Mouse (Mus musculus) embryonic facial prominence, embryonic 11.5 days (tissue): ENCODE results near the gene Phkg2. TPM values are rescaled to one million over a fixed set of nuclear protein-coding genes. Genes with fewer than 3 reads are reported as not detected.

ENCODE experiments used
- ATAC-seq: fragments of 200-750 bp; cut with Nextera tagmentation; replicated peaks from 2 replicates; pipeline ENCODE4 v1.8.0; 2017; ENCODE audit warnings: low read depth; ENCODE audit not compliant: insufficient number of reproducible peaks, low FRiP score, low TSS enrichment
- DNase-seq: peaks from one replicate; pipeline ENCODE4 v3.0.0-alpha.2; 2015; ENCODE audit warnings: low spot score
- H3K27ac ChIP-seq: fragments of 300-500 bp; sonication (generic); replicated peaks from 2 replicates; pipeline ENCODE4 v1.5.1; 2014; ENCODE audit warnings: mild to moderate bottlenecking, low read depth, low read length, control low read depth
- H3K27me3 ChIP-seq: fragments of 300-500 bp; sonication (generic); 2 replicates; pipeline ENCODE4 v1.6.1; 2014; ENCODE audit warnings: mild to moderate bottlenecking, low read length, moderate library complexity, mixed read lengths; ENCODE audit not compliant: control insufficient read depth, insufficient read depth
- H3K36me3 ChIP-seq: fragments of 300-500 bp; sonication (generic); replicated peaks from 2 replicates; pipeline ENCODE4 v1.6.1; 2014; ENCODE audit warnings: low read depth, mild to moderate bottlenecking, low read length, moderate library complexity, mixed read lengths; ENCODE audit not compliant: control insufficient read depth, insufficient read depth
- H3K4me1 ChIP-seq: fragments of 300-500 bp; sonication (generic); 2 replicates; pipeline ENCODE4 v1.6.1; 2014; ENCODE audit warnings: low read length, mixed read lengths; ENCODE audit not compliant: control insufficient read depth, insufficient read depth
- H3K4me2 ChIP-seq: fragments of 300-500 bp; sonication (generic); 2 replicates; pipeline ENCODE4 v1.6.1; 2014; ENCODE audit warnings: low read depth, mild to moderate bottlenecking, control low read depth, low read length, moderate library complexity
- H3K4me3 ChIP-seq: fragments of 300-500 bp; sonication (generic); 2 replicates; pipeline ENCODE4 v1.5.1; 2014; ENCODE audit warnings: low read depth, low read length, control low read depth
- H3K9ac ChIP-seq: fragments of 300-500 bp; sonication (generic); replicated peaks from 2 replicates; pipeline ENCODE4 v1.6.1; 2014; ENCODE audit warnings: mild to moderate bottlenecking, control low read depth, low read length
- H3K9me3 ChIP-seq: fragments of 300-500 bp; sonication (generic); replicated peaks from 2 replicates; pipeline ENCODE4 v1.6.1; 2016; ENCODE audit warnings: mild to moderate bottlenecking, low read length, inconsistent platforms, mixed read lengths; ENCODE audit not compliant: control insufficient read depth
- WGBS: fragments of 180-500 bp; shearing (Covaris S2); extraction: QIAGEN DNeasy Blood & Tissue Kit; methylation state at CpG from one replicate; pipeline ENCODE4 v1.1.7; 2014; 5-methylcytosine and 5-hydroxymethylcytosine counted together
- polyA plus RNA-seq: library from polyadenylated mRNA; unstranded; fragments of >200 nt; fragmentation: Nextera tagmentation; extraction: Ambion mirVana; gene quantifications from 2 replicates; pipeline ENCODE4 v1.2.1, GENCODE M21; 2014

Gene Phkg2
- polyA plus RNA-seq, 1 experiment from 2014 or later = 45.8 TPM

GRCm38 (mm10) chr7:127573503-127574008, 416 bp downstream of the Phkg2 start:
- Histone ChIP-seq H3K27ac (peak overlapping the region; percentile 29; the same call in 1 of the 2 replicates), H3K9ac (peak overlapping the region; percentile 77), H3K4me3 (peak overlapping the region; percentile 78), H3K36me3 (peaks cover 5% of the 10 kb centered on the region; the same call in 1 of the 2 replicates), H3K4me1 (0 out of 2 replicates have a peak, but pooled peaks cover 2% of the 10 kb centered on the region), H3K4me2 (peak overlapping the region; percentile 91), H3K27me3 (no peaks in the 10 kb centered on the region), H3K9me3 (no peaks in the 10 kb centered on the region)
- ATAC-seq (0 out of 2 replicates have a peak, but pooled peaks have one; percentile 1), DNase-seq (no peak)
- under 1% methylated on average over 25 of the region's 28 CpGs for WGBS

- DNase-seq (no peak), ATAC-seq (no peak)
- 0 out of 2 replicates have a peak, but pooled peaks cover 2% of the 10 kb centered on the region for H3K4me1 ChIP-seq
- no peak overlapping the region for H3K27ac ChIP-seq
- H3K36me3 ChIP-seq = peaks cover 5% of the 10 kb centered on the region; the same call in 1 of the 2 replicates
- H3K9ac ChIP-seq = peak overlapping the region; percentile 77
- H3K27me3 ChIP-seq = no peaks in the 10 kb centered on the region
- H3K9me3 ChIP-seq = no peaks in the 10 kb centered on the region
- 27% methylated on average over 7 of the region's 7 CpGs for WGBS
- peak overlapping the region; percentile 78 for H3K4me3 ChIP-seq
- H3K4me2 ChIP-seq = peak overlapping the region; percentile 91
Measured at GRCm38 (mm10) chr7:127574115-127574514, 975 bp downstream of the Phkg2 start.

GRCm38 (mm10) chr7:127583260-127583659, 10.1 kb downstream of the Phkg2 start:
- no peak overlapping the region for H3K4me3 ChIP-seq
- WGBS = 95% methylated on average over 6 of the region's 6 CpGs
- H3K9ac ChIP-seq = no peak overlapping the region
- peaks cover 7% of the 10 kb centered on the region for H3K36me3 ChIP-seq
- no peaks in the 10 kb centered on the region for H3K9me3 ChIP-seq
- H3K4me1 ChIP-seq = no peaks in the 10 kb centered on the region
- no peaks in the 10 kb centered on the region for H3K27me3 ChIP-seq
- no peak overlapping the region for H3K27ac ChIP-seq
- H3K4me2 ChIP-seq = no peak overlapping the region
- ATAC-seq (no peak), DNase-seq (no peak)

GRCm38 (mm10) chr7:127585031-127585430, 11.9 kb downstream of the Phkg2 start:
- DNase-seq = no peak
- Histone ChIP-seq H3K4me1 (no peaks in the 10 kb centered on the region), H3K27ac (no peak overlapping the region), H3K9ac (no peak overlapping the region), H3K36me3 (peaks cover 7% of the 10 kb centered on the region), H3K27me3 (no peaks in the 10 kb centered on the region), H3K4me2 (no peak overlapping the region), H3K9me3 (no peaks in the 10 kb centered on the region), H3K4me3 (no peak overlapping the region)
- no peak for ATAC-seq
- 78% methylated on average over 7 of the region's 7 CpGs for WGBS

GRCm38 (mm10) chr7:127586149-127586548, 13.0 kb downstream of the Phkg2 start:
- WGBS = 96% methylated on average over 6 of the region's 6 CpGs
- Histone ChIP-seq H3K4me2 (no peak overlapping the region), H3K9me3 (no peaks in the 10 kb centered on the region), H3K27me3 (no peaks in the 10 kb centered on the region), H3K27ac (no peak overlapping the region), H3K4me1 (no peaks in the 10 kb centered on the region), H3K36me3 (peaks cover 7% of the 10 kb centered on the region), H3K9ac (no peak overlapping the region), H3K4me3 (no peak overlapping the region)
- ATAC-seq (no peak), DNase-seq (no peak)

GRCm38 (mm10) chr7:127587196-127587595, 14.1 kb downstream of the Phkg2 start:
- H3K27ac ChIP-seq = no peak overlapping the region
- no peaks in the 10 kb centered on the region for H3K9me3 ChIP-seq
- WGBS = 81% methylated on average over 5 of the region's 5 CpGs
- DNase-seq (no peak), ATAC-seq (no peak)
- peak overlapping the region; percentile 86 for H3K4me3 ChIP-seq
- H3K4me2 ChIP-seq = peak overlapping the region; percentile 83
- H3K36me3 ChIP-seq = peaks cover 11% of the 10 kb centered on the region
- H3K9ac ChIP-seq = no peak overlapping the region; the same call in 1 of the 2 replicates
- no peaks in the 10 kb centered on the region for H3K4me1 ChIP-seq
- H3K27me3 ChIP-seq = no peaks in the 10 kb centered on the region

- H3K9ac ChIP-seq = peak within 1 kb of the TSS; percentile 77
- ATAC-seq (peak; percentile 95), DNase-seq (peak; percentile 99)
- H3K4me3 ChIP-seq = peak within 1 kb of the TSS; percentile 86
- H3K9me3 ChIP-seq = no peaks in the 10 kb centered on the region
- no peaks in the 10 kb centered on the region for H3K27me3 ChIP-seq
- under 1% methylated on average over 50 of the region's 50 CpGs for WGBS
- H3K4me1 ChIP-seq = no peaks in the 10 kb centered on the region
- peak within 1 kb of the TSS; percentile 62 for H3K27ac ChIP-seq
- peaks cover 12% of the 10 kb centered on the region for H3K36me3 ChIP-seq
- H3K4me2 ChIP-seq = peak within 1 kb of the TSS; percentile 83
Measured at GRCm38 (mm10) chr7:127588011-127588871, 15.1 kb downstream of the Phkg2 start, which contains the start of the genes Ccdc189 and Rnf40. TSS of gene Ccdc189 (minus strand) at chr7:127588595. TSS of gene Rnf40 (plus strand) at chr7:127588767.

- H3K4me2 ChIP-seq = peak overlapping the region; percentile 83
- H3K9ac ChIP-seq = peak overlapping the region; percentile 77
- H3K4me3 ChIP-seq = peak overlapping the region; percentile 86
- WGBS = 6% methylated on average over 29 of the region's 29 CpGs
- H3K27ac ChIP-seq = no peak overlapping the region
- no peaks in the 10 kb centered on the region for H3K27me3 ChIP-seq
- H3K36me3 ChIP-seq = peaks cover 10% of the 10 kb centered on the region
- DNase-seq (no peak), ATAC-seq (no peak)
- no peaks in the 10 kb centered on the region for H3K9me3 ChIP-seq
- no peaks in the 10 kb centered on the region for H3K4me1 ChIP-seq
Measured at GRCm38 (mm10) chr7:127588901-127589300, 15.8 kb downstream of the Phkg2 start.
